Mouse (Mus musculus): Measurements from ENCODE around the gene Hoxb1. TPM values are rescaled to one million over a fixed set of nuclear protein-coding genes. Genes with fewer than 3 reads are reported as not detected.
A peak's percentile ranks its signal among the peaks of the same experiment; 100 is the strongest.

Gene Hoxb1
- polyA plus RNA-seq, 1 experiment: 0.17 TPM

GRCm38 (mm10) chr11:96350341-96350624 is 15.3 kb upstream of the Hoxb1 start, which contains the start of gene Hoxb2:
Gene Hoxb2 (plus strand): TSS chr11:96350525.
- DNase-seq (ENCODE audit: low spot score): no peak

DNA sequence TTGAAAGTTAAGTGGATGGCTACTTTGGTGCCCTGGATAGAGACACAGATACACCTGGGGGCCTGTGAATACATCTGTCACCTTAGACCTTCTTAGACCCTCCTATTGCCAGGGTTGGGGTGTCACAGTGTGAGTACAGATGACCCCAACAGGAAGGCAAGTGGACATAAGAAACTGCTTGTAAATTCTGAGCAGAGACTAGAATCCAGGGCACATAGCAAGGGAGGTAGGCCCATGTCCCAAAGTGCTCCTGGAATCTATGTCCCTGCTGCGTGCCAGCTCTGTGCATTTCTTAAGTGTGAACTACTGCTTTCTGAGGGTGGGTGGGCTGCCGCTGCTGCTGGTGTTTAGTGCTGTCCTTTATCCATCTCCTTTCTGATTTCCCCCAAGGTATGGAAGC is 14.8 kb upstream of the Hoxb1 start:
- no peak for DNase-seq (ENCODE audit: low spot score)

DNA sequence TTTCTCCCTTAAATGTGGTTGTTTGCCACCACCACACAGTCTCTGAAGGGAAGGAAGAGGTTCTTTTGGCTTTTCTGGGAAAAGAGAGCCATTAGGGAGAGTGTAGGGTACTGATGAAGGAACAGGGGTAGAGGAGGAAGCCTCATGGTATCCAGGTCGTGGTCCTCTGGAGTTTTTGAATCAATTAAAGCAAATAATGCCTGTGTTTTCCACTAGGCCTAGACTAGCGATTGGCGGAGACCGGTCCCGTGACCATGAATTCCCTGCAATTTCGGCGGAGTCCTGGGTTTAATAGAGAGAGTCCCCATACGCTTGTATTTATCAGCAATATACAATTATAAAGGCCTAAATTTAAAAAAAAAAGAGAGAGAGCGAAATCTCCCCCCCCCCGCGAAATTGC is 14.2 kb upstream of the Hoxb1 start:
- DNase-seq (ENCODE audit: low spot score): no peak

- no peak for DNase-seq (ENCODE audit: low spot score)
These were observed 13.7 kb upstream of the Hoxb1 start for GRCm38 (mm10) chr11:96351831-96352230.

DNA sequence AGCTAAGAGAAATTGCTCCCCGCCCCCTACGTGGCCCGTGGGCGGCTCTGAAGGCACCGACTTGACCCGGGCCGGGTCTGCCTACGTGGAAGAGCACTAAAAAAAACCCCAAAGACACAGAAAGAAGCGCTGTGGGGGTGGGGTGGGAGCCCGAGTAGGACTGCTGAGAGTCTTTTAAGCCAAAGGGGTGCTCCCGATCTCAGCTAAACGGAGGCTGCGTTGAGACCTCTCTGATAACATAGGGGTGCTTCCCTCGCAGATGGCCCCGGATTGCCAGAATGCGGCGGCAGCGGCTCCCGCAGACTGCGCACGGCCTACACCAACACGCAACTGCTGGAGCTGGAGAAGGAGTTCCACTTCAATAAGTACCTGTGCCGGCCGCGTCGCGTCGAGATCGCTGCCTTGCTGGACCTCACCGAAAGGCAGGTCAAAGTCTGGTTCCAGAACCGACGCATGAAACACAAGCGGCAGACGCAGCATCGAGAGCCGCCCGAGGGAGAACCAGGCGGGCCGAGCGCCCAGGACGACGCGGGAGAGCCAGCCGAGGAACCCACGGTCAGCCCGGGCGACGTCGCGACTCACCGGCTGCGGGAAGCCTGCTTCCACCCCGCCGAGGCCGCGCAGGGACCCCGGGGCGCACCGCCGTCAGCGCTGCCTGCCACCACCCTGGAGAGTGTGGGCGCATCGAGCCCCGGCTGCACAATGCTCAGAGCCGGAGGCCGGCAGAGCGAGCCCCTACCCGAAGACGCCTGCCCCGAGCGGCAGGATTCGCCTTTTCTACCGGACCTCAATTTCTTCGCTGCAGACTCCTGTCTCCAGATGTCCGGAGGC is 12.6 kb upstream of the Hoxb1 start:
- peak; percentile 59 for DNase-seq (ENCODE audit: low spot score)

- DNase-seq (ENCODE audit: low spot score): no peak
These were observed 12.1 kb upstream of the Hoxb1 start for GRCm38 (mm10) chr11:96353522-96353841.

DNA sequence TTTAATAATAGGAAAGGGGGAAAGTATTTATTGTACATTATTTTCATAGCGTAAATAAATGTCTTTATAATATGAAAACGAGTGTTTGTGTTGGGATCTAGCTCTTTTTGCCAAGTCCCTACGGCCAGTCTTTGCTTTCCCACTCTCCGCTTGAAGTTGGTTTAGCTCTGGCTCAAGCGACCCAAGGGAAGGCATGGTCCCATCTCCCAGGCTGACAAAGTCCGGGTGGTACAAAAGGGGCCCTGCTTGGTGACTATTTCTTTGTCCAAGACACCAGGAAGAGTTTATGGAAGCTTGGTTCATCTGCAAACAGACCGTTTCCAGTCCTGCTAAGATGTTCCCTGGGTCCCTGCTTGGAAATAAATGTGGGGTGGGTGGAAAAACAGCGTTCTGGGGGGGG is 11.6 kb upstream of the Hoxb1 start:
- DNase-seq (ENCODE audit: low spot score): peak; percentile 26

DNA sequence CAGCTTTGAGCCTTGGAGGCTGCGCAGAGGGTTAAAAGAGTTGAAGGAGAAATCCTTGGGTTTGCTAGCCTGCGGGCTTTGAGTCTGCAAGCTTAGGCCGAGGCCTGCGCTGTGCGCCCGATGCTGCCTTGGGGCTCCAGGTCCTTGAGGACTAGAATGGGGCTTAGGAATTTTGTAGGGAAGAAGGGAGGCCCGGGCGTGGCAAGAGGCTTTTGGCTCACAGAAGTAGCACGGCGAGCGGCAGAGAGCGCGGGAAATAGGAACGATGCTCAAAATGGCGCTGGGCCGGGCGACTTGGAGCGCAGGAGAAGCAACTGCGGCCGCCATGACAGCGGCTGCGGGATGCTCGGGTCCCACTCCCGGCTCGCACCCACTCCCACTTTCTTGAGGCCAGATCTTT is 11.2 kb upstream of the Hoxb1 start:
- DNase-seq (ENCODE audit: low spot score): peak; percentile 52

DNA sequence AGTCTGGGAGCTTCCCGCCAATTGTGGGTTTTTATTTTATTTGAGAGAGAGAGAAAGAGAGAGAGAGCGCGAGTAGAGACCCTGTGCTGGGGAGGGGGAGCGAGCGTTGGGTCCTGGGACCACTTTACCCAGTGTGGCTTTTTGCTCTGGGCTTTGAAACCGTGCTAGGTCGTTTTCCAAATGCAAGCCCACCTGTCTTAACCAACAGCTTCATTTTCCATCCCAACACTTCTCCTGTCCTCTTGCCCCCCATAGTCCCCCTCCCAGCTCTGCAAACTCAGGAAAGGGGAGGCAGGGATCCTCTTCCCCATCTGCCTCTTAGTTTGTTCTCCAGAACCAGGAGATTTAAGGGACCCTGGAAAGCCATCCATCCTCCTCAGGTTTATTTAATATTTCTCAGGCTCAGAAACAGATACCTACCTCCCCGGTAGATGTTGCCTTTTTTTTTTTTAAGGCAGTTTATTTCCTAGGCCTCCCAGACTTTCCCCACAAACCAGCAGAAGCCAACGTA is 10.7 kb upstream of the Hoxb1 start:
- no peak for DNase-seq (ENCODE audit: low spot score)

DNA sequence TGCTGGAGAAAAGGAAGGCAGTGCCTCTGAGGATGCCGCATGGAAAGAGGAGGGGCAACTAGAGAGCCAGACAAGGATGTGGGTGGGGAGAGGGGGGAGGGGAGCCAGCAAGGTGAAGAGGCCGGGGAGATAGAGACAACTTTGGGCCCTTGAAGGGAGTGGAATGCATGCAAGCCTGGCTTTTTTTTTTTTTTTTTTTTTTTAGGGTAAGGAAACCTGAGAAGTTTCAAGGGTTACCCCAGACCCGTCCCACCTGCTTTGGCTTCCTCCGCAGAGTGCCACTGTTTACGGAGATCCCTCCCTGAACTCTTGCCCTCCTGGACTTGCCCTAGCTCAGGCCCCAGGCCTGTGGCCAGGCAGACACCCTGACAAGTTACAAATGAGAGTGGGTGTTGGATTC is 1.7 kb upstream of the Hoxb1 start:
- DNase-seq (ENCODE audit: low spot score): no peak

DNA sequence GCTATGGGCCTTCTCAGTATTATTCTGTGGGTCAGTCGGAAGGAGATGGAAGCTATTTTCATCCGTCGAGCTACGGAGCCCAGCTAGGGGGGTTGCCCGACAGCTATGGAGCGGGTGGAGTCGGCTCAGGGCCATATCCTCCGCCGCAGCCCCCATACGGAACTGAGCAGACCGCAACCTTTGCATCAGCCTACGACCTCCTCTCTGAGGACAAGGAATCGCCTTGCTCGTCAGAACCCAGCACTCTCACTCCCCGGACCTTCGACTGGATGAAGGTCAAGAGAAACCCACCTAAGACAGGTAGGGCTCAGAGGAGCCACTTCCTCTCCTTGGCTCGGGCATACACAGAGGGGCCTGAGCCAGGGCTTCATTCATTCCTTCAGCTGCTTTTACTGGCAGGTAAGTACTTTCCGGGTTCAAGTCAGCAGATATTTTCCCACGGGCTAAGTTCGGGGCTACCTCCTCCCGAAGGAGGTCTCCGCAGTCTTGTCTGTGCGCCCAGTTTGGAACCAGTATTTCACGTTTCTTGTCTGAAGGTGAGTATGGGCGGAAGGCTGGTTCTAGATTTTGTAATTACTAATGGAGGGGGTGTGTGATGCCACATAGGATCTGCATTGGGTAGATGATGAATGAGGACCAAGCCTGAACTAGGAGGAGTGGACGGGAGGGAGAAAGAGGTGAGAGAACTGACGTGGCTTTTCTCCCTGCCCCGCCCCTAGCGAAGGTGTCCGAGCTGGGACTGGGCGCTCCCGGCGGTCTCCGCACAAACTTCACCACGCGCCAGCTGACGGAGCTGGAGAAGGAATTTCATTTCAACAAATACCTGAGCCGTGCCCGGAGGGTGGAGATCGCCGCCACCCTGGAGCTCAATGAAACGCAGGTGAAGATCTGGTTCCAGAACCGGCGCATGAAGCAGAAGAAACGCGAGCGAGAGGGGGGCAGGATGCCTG is 815 bp downstream of the Hoxb1 start:
- peak; percentile 40 for DNase-seq (ENCODE audit: low spot score)

DNA sequence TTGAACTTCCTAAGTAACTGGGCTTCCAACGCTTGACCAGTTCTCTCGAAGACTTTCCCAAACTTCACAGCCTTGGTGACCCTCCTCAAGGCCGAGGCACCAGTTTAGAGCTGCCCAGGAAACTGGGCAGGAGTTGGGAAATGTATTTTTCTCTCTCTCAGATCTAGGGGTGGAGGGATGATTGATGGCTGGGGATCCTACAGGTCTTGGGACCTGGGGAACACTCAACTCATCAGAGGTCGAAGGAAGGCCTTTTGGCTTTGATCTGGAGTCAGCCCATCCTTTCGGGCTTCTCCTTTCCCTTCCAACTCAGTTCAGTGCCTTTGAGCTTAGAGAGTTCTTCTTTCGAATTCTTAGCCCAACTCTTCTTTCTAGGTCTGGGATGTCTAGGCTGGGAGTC is 1.6 kb downstream of the Hoxb1 start:
- no peak for DNase-seq (ENCODE audit: low spot score)

DNA sequence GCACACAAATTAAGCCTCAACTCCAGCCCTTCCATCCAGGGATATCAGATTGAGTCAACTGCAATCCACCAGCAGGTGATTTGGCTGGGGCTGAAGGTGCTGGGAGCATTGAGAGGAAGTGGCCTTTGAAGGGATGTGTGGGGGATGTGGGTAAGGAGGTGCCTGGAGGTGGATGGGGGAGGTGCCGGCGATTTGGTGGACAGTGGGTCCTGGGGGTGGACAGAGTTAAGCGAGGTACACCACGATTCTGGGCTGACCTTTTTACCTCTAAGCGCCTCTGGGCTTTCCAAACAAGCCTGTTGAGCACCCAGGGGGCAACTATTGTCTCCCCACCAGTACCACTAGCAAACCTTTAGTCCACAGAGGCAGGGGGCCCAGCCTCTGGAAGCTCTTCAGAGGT is 3.1 kb downstream of the Hoxb1 start:
- DNase-seq (ENCODE audit: low spot score): no peak

DNA sequence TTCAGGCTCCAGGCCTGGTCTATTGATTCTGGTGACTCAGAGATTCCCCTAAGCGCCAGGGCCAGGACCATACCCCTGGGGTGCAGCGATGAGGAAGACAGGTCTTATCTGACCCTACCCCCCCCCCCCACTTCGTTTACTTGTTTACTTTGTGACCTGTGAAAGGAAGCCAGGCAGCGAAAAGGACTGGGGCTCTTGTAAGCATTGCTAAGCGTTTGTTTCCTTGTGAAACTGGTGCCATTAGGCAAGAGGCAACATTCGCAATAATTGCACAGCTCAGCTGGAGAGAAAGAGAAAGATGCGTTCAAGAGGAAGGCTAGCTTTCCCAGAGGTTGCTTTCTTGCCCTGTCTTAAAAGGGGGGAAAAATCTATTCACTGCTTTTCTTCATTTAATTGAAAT is 3.6 kb downstream of the Hoxb1 start:
- DNase-seq (ENCODE audit: low spot score): no peak

GRCm38 (mm10) chr11:96371726-96372125 is 6.2 kb downstream of the Hoxb1 start:
- no peak for DNase-seq (ENCODE audit: low spot score)

GRCm38 (mm10) chr11:96372519-96372918 is 7.0 kb downstream of the Hoxb1 start:
- no peak for DNase-seq (ENCODE audit: low spot score)

DNA sequence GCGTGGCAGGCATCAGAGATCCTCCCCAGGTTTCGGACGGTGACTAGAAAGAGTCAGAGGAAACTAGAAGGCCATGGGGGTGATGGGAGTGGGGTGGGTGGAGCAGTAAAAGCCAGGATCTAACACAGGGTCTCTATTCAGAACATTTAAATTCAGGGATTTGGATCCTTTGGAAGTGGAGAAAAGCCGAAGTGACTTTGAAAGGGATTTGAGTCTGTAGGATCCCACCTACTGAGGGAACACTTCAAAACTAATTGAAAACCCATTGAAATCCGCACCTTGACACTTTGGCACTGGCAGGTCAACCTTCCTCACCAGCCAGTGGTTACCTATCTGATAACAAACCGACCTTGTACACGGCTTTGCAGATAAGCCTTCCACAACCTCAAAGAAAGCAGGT is 9.3 kb downstream of the Hoxb1 start:
- no peak for DNase-seq (ENCODE audit: low spot score)

DNA sequence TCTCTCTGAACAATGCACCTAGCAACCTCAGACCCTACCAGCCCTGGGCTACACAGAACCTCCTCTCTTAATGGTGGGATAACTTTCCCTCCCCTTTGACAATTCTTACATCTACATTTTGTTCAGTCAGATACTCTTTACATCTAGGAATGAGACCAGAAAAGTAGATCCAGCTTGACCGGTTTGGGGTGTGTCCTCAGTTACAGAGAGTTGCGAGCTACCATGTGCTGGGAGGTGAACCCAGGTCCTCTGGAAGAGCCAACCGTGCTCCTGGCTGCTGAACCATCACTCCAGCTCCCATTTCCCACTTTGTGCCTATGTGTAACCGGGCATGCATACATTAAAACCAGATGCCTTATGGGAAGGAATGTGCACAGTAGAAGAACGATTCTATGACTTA is 17.8 kb downstream of the Hoxb1 start:
- no peak for DNase-seq (ENCODE audit: low spot score)

DNA sequence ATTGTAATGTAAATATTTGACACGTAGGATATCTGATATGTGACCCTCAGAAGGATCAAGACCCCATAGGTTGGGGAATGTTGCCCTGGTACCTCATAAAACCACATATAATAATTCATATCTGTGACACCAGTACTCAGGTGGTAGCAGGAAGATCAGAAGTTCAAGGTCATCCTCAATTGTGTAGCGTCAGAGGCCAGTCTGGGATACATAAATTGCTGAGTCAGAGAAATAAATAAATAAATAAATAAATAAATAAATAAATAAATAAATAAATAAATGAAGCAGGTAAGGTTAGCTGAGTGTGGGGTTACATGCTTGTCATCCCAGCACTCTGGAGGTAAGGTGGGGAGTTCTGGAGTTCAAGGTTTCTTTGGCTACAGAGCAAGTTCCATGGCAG is 22.1 kb downstream of the Hoxb1 start:
- DNase-seq (ENCODE audit: low spot score): no peak

DNA sequence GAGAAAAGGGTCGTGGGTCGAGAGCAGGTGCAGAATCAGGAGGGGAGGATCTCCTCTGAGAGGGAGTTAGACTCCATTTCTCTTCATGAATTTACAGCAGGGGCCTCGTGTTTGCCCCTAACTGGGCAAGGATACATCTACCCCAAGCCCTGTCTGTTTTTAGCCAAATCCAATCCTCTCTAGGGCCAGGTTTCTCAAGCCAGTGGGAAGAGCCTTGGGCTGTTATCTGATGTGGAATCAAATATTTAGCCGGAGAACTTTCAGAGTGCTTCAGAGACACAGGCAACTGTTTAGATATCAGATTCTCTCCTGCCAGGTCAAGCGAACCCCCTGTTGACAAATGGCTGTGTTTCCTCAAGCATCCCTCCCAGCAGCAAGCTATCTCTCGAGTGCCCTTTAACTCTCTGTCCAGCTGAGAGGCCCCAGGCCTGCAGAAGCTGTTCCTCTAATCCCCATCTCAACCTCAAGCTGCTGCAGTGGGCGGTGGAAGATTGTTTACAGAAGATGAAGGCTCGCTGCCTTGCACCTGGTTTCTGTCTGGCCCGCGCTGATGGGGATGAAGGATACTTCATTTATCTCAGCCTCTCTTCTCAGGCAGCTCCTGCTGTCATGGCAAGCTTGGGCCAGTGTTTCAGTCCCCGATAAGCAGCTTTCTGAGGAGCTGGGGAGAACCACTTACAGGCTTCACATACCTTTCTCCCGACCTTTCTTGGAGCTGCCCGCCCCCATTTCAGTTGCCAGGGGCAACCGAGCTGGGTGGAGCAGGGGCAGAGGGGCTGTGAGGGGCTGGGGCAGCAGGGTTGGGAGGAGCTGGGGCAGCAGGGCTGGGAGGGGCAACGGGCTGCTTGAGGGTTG is 31.4 kb downstream of the Hoxb1 start:
- no peak for DNase-seq (ENCODE audit: low spot score)

DNA sequence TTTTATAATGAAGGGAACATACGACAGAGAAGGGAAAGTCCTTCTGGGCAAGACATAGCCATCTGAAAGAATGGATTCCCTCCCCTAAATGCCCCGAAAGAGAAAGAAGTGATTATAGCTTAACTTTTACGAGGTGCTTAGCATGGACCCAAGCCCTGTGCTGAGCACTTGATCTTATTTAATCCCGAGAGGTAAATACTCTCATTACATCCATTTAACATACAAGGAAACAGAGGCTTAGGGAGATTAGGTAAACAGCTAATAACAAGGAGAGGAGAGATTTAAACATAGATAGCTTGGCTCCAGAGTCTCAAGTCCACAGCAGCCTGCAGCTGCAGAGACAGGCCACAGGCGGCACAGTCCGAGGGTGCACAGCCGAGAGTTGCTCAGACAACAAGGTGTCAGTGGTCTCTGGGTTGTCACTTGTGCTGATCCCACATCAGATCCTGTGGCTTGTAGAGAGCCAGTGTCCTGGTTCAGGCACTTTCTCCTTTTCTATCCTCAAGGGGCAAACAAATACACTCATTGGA is 32.3 kb downstream of the Hoxb1 start:
- DNase-seq (ENCODE audit: low spot score): no peak

GRCm38 (mm10) chr11:96399923-96400322 is 34.4 kb downstream of the Hoxb1 start:
- DNase-seq (ENCODE audit: low spot score): no peak

Data from urinary bladder, adult 2 months (tissue).